Mouse (Mus musculus) midbrain, embryonic 15.5 days (tissue): ENCODE results near the gene Foxm1. TPM values are rescaled to one million over a fixed set of nuclear protein-coding genes. Genes with fewer than 3 reads are reported as not detected.
"Not testable (repeated sequence)": the region's sequence is repeated elsewhere in the genome, so short reads cannot be mapped to it uniquely, and the experiment has no call there.

Source experiments
- ATAC-seq: fragments of 200-750 bp; cut with Nextera tagmentation; replicated peaks from 2 replicates; pipeline ENCODE4 v1.8.0; 2017; ENCODE audit warnings: moderate TSS enrichment
- H3K27ac ChIP-seq: fragments of 300-500 bp; sonication (generic); 2 replicates; pipeline ENCODE4 v1.5.1; 2015; ENCODE audit warnings: mild to moderate bottlenecking, inconsistent platforms
- H3K27me3 ChIP-seq: fragments of 300-500 bp; sonication (generic); replicated peaks from 2 replicates; pipeline ENCODE4 v1.6.1; 2015; ENCODE audit warnings: inconsistent platforms
- H3K36me3 ChIP-seq: fragments of 300-500 bp; sonication (generic); replicated peaks from 2 replicates; pipeline ENCODE4 v1.6.1; 2015; ENCODE audit warnings: inconsistent platforms
- H3K4me1 ChIP-seq: fragments of 300-500 bp; sonication (generic); 2 replicates; pipeline ENCODE4 v1.6.1; 2015; ENCODE audit warnings: inconsistent platforms
- H3K4me2 ChIP-seq: fragments of 300-500 bp; sonication (generic); 2 replicates; pipeline ENCODE4 v1.6.1; 2015; ENCODE audit warnings: inconsistent platforms, mild to moderate bottlenecking, moderate library complexity
- H3K4me3 ChIP-seq: fragments of 300-500 bp; sonication (generic); 2 replicates; pipeline ENCODE4 v1.5.1; 2015; ENCODE audit warnings: mild to moderate bottlenecking, inconsistent platforms
- H3K9ac ChIP-seq: fragments of 300-500 bp; sonication (generic); 2 replicates; pipeline ENCODE4 v1.6.1; 2015; ENCODE audit warnings: mild to moderate bottlenecking, inconsistent platforms
- H3K9me3 ChIP-seq: fragments of 300-500 bp; sonication (generic); 2 replicates; pipeline ENCODE4 v1.6.1; 2016; ENCODE audit warnings: inconsistent platforms
- WGBS: fragments of 180-500 bp; shearing (Covaris S2); methylation state at CpG from one replicate; pipeline ENCODE4 v1.1.7; 2015; ENCODE audit warnings: mixed read lengths; 5-methylcytosine and 5-hydroxymethylcytosine counted together
- polyA plus RNA-seq: library from polyadenylated mRNA; unstranded; fragments of >200 nt; fragmentation: Nextera tagmentation; extraction: Ambion mirVana; gene quantifications from 2 replicates; pipeline ENCODE4 v1.2.1, GENCODE M21; 2015

Foxm1 gene
- polyA plus RNA-seq, 1 experiment from 2014 or later, result 5.7 TPM

DNA sequence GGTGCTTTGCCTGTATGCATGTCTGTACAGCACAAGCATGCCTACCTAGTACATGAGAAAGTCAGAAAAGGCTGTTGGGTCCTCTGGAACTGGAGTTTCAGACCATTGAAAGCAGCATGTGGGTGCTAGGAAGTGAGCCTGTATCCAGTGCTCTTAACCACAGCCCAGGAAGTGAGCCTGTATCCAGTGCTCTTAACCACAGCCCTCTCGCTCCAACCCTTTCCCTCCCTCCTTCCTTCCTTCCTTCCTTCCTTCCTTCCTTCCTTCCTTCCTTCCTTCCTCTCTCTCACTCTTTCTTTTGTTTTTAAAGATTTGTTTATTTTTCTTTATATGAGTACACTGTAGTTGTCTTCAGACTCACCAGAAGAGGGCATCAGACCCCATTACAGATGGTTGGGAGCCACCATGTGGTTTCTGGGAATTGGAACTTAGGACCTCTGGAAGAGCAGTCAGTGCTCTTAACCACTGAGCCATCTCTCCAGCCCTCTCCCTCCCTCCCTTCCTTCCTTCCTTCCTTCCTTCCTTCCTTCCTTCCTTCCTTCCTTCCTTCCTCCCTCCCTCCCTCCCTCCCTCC lies 17.9 kb downstream of the Foxm1 start:
- 89% methylated on average over 1 of the region's 1 CpGs for WGBS
- H3K9me3 ChIP-seq, H3K4me2 ChIP-seq, H3K27ac ChIP-seq, H3K4me1 ChIP-seq, H3K36me3 ChIP-seq, H3K27me3 ChIP-seq, H3K4me3 ChIP-seq, ATAC-seq, H3K9ac ChIP-seq: not testable (repeated sequence)

DNA sequence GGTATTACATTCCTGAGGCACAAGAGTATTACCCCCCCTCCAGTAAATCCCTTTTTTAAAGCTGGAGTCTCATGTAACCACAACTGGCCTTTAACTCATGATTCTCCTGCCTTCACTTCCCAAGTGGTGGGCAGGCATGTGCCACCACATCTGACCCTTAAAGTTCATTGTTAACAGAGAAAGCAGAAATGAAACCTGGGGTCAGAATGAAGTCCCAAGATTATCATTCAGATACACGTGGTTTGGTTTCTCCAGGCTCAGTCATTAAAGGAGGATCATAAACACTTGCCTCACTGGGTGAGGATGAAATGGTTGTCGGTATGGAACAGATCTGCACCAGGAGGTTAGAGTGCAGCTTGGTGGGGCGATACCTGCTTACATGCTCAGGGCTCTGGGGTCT lies 18.5 kb downstream of the Foxm1 start:
- H3K9me3 ChIP-seq, result no peaks in the 10 kb centered on the region
- no peak overlapping the region for H3K4me3 ChIP-seq
- H3K4me2 ChIP-seq, result no peak overlapping the region
- H3K27me3 ChIP-seq, result no peaks in the 10 kb centered on the region
- H3K27ac ChIP-seq, result no peak overlapping the region
- 85% methylated on average over 3 of the region's 3 CpGs for WGBS
- no peaks in the 10 kb centered on the region for H3K4me1 ChIP-seq
- no peaks in the 10 kb centered on the region for H3K36me3 ChIP-seq
- no peak for ATAC-seq
- H3K9ac ChIP-seq, result no peak overlapping the region

DNA sequence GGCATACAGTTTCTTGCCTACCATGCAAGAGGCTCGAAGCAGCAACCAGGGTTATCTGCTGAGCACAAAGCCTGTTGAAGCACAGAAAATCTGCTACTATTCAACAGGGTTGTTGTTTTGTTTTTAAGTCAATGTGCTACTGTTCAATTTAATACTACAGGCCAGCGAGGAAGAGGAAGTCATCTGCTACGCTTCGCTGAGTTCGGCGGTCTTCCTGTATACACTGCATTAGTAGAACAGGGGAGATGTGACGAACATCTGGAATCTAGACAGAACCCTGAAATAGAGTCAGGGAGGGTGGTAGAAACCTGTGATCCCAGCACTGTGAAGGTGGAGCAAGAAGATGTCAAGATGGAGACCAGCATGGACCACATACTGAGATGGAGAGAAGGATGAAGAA lies 21.0 kb downstream of the Foxm1 start:
- Histone ChIP-seq H3K4me3 (no peak overlapping the region), H3K9me3 (no peaks in the 10 kb centered on the region), H3K9ac (no peak overlapping the region), H3K4me1 (no peaks in the 10 kb centered on the region), H3K27ac (no peak overlapping the region), H3K27me3 (no peaks in the 10 kb centered on the region), H3K36me3 (no peaks in the 10 kb centered on the region), H3K4me2 (no peak overlapping the region)
- 80% methylated on average over 7 of the region's 7 CpGs for WGBS
- ATAC-seq, result no peak

DNA sequence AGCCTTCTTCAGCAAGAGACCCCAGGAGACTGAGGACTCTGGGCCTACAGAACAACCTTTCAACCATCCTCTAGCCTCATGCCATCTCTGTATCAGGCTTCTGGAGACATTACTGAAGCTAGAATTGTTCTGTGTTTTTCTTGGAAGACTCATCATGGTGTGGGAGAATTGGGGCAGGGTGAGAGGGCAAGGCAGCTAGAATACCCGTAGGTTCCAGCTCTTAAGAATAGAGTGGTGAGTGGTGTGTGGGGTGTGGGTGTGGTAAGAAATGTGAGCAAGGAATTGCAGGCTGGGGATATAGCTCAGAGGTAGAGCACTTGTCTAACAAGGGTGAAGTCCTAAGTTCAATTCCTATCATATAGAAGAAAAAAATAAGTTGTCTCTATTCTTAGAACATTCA lies 22.3 kb downstream of the Foxm1 start:
- WGBS, result 87% methylated on average over 1 of the region's 1 CpGs
- Histone ChIP-seq H3K4me1 (no peaks in the 10 kb centered on the region), H3K9ac (no peak overlapping the region), H3K4me3 (no peak overlapping the region), H3K9me3 (no peaks in the 10 kb centered on the region), H3K27ac (no peak overlapping the region), H3K36me3 (no peaks in the 10 kb centered on the region), H3K4me2 (no peak overlapping the region), H3K27me3 (no peaks in the 10 kb centered on the region)
- no peak for ATAC-seq

DNA sequence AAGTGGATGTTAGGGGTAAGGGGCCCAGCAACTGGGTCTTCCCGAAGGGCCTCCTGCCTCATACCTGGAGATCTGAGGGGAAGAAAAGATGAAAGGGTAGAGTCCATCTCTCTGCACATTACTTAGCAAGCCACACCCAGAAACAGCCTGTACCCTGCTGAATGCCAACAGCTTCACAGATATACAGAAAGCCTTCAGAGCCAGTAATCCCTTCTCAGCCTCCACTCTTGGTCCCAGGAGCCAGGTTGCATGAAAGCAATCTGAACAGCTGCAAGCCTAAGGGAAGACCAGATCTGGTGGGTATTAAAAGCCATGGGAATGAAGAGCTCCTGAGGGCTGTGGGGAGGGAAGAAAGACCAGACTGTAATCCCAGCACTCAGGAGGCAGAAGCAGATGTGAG lies 26.4 kb downstream of the Foxm1 start:
- no peaks in the 10 kb centered on the region for H3K4me1 ChIP-seq
- no peaks in the 10 kb centered on the region for H3K27me3 ChIP-seq
- no peak overlapping the region for H3K9ac ChIP-seq
- no peaks in the 10 kb centered on the region for H3K9me3 ChIP-seq
- no peak overlapping the region for H3K27ac ChIP-seq
- no peak overlapping the region for H3K4me3 ChIP-seq
- H3K36me3 ChIP-seq, result no peaks in the 10 kb centered on the region
- ATAC-seq, result no peak
- H3K4me2 ChIP-seq, result no peak overlapping the region
- 88% methylated on average over 1 of the region's 1 CpGs for WGBS

DNA sequence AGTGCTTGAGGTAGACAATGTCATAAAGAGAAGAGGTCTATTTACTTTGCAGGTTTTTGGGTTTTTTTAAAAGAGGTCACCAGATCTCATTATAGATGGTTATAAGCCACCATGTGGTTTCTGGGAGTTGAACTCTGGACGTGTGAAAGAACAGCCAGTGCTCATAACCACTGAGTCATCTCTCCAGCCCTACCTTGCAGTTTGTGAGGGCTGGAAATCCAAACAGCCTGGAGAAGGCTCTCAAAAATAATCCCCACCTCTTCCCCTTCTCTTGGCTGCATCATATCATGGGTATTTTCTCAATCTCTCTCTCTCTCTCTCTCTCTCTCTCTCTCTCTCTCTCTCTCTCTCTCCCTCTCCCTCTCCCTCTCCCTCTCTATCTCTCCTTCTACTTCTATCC lies 27.9 kb downstream of the Foxm1 start:
- Histone ChIP-seq H3K9me3 (no peaks in the 10 kb centered on the region), H3K27ac (no peak overlapping the region), H3K36me3 (no peaks in the 10 kb centered on the region), H3K27me3 (no peaks in the 10 kb centered on the region), H3K4me1 (no peaks in the 10 kb centered on the region), H3K4me2 (no peak overlapping the region), H3K4me3 (no peak overlapping the region), H3K9ac (no peak overlapping the region)
- no peak for ATAC-seq
- 61% methylated on average over 1 of the region's 1 CpGs for WGBS

DNA sequence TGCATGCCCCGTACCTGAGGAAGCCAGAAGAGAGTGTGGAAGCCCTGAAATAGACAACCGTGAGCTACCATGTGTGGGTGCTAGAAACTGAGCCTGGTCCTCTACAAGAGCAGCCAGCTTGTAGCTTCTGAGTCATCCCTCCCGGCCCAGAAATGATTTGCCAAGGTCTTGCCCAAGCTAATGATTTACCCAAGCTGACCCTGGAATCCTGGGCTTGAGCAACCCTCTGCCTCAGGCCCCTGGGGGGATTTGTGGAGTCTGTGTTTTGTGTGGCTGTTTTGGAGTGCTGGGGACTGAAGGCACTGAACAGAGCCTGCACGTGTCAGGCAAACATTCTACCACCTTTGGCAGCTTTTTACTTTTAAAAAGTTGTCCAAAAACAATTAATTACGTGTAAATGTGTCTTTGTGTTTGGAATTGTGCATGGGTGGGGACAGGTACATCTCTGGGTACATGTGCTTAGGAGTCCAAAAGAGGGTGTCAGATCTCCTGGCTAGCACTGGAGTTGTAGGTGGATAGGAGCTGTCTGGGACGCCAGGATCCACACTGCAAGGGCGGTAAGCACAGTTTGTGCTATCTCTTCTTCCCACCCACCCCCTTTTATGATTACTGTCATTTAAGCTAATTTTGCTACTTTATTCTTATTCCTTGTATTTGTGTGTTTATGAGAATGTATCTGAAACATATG lies 35.0 kb downstream of the Foxm1 start:
- Histone ChIP-seq H3K4me3 (no peak overlapping the region), H3K9me3 (no peaks in the 10 kb centered on the region), H3K9ac (no peak overlapping the region), H3K4me2 (no peak overlapping the region), H3K4me1 (peaks cover 26% of the 10 kb centered on the region), H3K27me3 (no peaks in the 10 kb centered on the region), H3K36me3 (no peaks in the 10 kb centered on the region), H3K27ac (no peak overlapping the region)
- WGBS, result 87% methylated on average over 7 of the region's 7 CpGs
- ATAC-seq, result no peak

DNA sequence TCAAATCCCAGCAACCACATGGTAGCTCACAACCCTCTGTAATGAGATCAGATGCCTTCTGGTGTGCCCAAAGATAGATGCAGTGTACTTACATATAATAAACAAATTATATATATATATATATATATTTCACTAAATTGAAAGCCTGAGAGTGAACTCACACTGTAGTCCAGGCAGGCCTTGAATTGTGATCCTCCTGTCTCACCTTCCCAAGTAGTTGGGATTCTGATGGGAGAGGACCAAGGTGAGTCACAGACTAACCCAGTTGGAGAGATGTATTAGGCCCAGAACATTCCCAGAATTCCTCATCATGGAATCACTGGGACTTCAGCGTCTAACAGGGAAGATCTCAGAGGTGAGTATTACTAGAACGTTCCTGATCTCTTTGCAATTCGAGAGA lies 36.2 kb downstream of the Foxm1 start, which contains the start of gene Nrip2:
Gene Nrip2, plus strand, starts transcription at position 301 of the 400 bp plus-strand sequence.
- Histone ChIP-seq H3K4me1 (peaks cover 26% of the 10 kb centered on the region), H3K36me3 (no peaks in the 10 kb centered on the region), H3K27me3 (no peaks in the 10 kb centered on the region), H3K4me3 (peak within 1 kb of the TSS; percentile 25), H3K4me2 (peak within 1 kb of the TSS; percentile 46), H3K27ac (peak within 1 kb of the TSS; percentile 76), H3K9me3 (no peaks in the 10 kb centered on the region), H3K9ac (peak within 1 kb of the TSS; percentile 41)
- WGBS, result 63% methylated on average over 3 of the region's 3 CpGs
- no peak for ATAC-seq

DNA sequence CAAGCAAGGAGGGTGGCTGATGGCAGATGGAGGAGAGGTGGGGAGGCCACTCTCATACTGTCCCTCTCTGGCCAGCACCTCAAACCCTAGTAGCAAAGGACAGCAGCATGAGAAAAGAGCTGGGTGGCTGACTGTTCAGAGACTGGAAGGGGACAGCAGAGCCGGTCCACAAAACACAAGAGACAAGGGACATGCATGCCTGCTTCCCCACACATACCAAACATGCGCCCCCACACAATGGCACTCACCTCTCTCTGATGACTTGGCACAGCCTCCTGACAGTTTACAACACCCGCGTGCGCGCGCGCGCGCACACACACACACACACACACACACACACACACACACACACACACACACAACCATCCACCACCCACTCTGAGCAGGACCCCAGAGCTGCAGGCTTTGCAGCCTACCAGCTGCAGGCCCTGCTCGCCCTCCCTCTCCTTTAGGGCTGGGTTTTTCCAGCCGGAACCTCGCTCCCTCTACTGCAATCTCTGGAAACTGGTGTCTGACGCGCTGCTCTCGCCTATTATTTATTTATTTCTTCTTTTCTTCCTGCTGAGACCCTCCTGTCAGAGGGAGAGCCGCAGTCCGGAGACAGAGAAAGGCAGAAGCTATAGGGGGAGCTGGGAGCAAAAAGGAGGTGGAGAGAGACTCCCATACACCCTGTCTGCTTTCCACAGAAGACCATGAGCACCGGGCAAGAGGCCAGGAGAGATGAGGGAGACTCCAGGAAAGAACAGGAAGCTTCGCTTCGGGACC lies 36.8 kb downstream of the Foxm1 start:
- H3K27me3 ChIP-seq, result no peaks in the 10 kb centered on the region
- H3K27ac ChIP-seq, result peak overlapping the region; percentile 76
- peak overlapping the region; percentile 25 for H3K4me3 ChIP-seq
- peak overlapping the region; percentile 46 for H3K4me2 ChIP-seq
- peaks cover 28% of the 10 kb centered on the region for H3K4me1 ChIP-seq
- 39% methylated on average over 18 of the region's 21 CpGs for WGBS
- peak; percentile 92 for ATAC-seq
- no peaks in the 10 kb centered on the region for H3K36me3 ChIP-seq
- no peaks in the 10 kb centered on the region for H3K9me3 ChIP-seq
- peak overlapping the region; percentile 41 for H3K9ac ChIP-seq

DNA sequence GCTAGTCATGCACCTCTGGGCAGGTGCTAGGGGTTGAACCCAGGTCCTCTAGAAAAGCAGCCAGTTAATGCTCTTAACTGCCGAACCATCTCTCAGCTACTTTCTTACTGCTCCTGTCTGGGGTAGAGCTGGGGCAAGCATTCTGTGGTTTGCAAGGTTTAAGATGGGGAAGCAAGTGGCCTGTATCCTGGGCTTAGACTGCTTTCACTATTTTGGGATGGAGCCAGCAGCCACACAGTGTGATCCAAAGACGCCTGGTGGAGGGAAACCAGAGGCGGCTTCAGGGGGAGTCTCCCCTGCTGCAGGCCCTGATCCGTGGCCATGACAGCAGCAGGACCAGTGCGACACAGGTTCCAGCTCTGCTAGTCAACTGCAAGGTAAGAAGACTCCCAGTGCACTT lies 41.9 kb downstream of the Foxm1 start:
- Histone ChIP-seq H3K9ac (no peak overlapping the region), H3K27me3 (no peaks in the 10 kb centered on the region)
- WGBS, result 49% methylated on average over 5 of the region's 5 CpGs

DNA sequence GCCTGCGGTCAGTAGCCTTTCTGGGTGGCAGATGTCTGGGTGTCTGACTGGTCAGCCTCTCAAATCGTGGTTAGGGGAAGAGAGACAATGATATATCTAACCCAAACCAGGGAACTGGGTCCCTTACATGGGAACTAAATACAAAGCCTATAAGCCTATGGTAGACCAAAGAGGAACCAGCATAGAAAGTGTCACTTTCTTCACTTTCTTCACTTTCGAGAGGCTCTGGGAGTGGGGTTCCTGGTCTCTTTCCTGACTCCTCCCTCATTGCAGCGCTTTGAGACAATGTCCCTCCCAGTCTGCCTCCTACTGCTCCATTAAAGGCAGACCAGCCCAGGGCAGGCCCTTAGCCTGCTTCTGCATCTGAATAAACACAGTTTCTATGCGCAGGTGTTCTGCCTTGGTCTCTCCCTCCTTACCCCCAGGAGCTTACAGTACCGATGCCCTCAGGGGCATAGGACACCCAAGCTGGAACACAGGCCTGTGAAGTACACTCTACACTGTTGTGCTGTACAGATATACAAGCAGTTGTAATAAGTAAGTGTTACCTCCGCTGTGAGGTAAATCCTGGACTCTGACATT lies 45.9 kb downstream of the Foxm1 start:
- Histone ChIP-seq H3K36me3 (peaks cover 35% of the 10 kb centered on the region), H3K9ac (no peak overlapping the region)
- 89% methylated on average over 7 of the region's 7 CpGs for WGBS

More for the DNA sequence above, 41.9 kb downstream of the Foxm1 start:
- Histone ChIP-seq H3K4me1 (peaks cover 24% of the 10 kb centered on the region), H3K4me2 (no peak overlapping the region), H3K9me3 (no peaks in the 10 kb centered on the region), H3K36me3 (peaks cover 17% of the 10 kb centered on the region; the same call in 1 of the 2 replicates), H3K4me3 (no peak overlapping the region), H3K27ac (no peak overlapping the region)
- ATAC-seq, result no peak

DNA sequence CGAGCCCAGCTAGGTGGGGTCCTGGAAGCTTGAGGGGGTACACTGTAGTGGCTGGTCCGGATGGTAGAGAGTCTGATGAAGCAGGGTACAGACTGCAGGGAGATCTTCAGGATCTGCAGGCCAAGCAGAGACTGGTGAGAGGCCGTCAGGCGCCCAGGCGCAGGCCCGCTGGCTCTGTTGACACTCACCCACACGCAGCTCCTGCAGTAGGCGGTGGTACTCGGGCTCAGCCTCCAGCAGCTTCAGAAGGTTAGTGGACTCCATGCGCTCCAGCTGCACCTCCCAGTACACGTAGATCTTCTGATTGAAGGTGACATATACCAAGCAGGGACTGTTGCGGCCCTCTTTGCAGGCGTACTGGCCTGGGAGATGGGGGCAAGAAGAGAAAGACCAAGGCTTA lies 47.5 kb downstream of the Foxm1 start:
- no peak overlapping the region for H3K4me2 ChIP-seq
- peaks cover 35% of the 10 kb centered on the region for H3K36me3 ChIP-seq
- no peak overlapping the region for H3K9ac ChIP-seq
- 97% methylated on average over 13 of the region's 13 CpGs for WGBS
- no peaks in the 10 kb centered on the region for H3K27me3 ChIP-seq
- no peak overlapping the region for H3K4me3 ChIP-seq
- ATAC-seq, result no peak
- no peaks in the 10 kb centered on the region for H3K9me3 ChIP-seq
- no peaks in the 10 kb centered on the region for H3K4me1 ChIP-seq
- no peak overlapping the region for H3K27ac ChIP-seq

More for the DNA sequence above, 45.9 kb downstream of the Foxm1 start:
- Histone ChIP-seq H3K27me3 (no peaks in the 10 kb centered on the region), H3K4me2 (no peak overlapping the region), H3K27ac (no peak overlapping the region), H3K4me3 (no peak overlapping the region), H3K9me3 (no peaks in the 10 kb centered on the region), H3K4me1 (peaks cover 2% of the 10 kb centered on the region; the same call in 1 of the 2 replicates)
- ATAC-seq, result no peak
